Mouse (Mus musculus): ENCODE results near the gene Hoxd4.

The Hoxd4 gene

GRCm38 (mm10) chr2:74679980-74680379 lies 31.7 kb upstream of the Hoxd4 start:
- DNase-seq = no peak

- no peak for DNase-seq
Observed at GRCm38 (mm10) chr2:74680561-74681398, 30.9 kb upstream of the Hoxd4 start.

GRCm38 (mm10) chr2:74681594-74682531 lies 29.9 kb upstream of the Hoxd4 start:
- no peak for DNase-seq

GRCm38 (mm10) chr2:74682796-74683195 lies 28.9 kb upstream of the Hoxd4 start:
- DNase-seq = no peak

- no peak for DNase-seq
Observed at GRCm38 (mm10) chr2:74683471-74683951, 28.2 kb upstream of the Hoxd4 start.

GRCm38 (mm10) chr2:74684106-74684505 lies 27.6 kb upstream of the Hoxd4 start:
- DNase-seq = no peak

- DNase-seq = no peak
Observed at GRCm38 (mm10) chr2:74685059-74685603, 26.6 kb upstream of the Hoxd4 start.

GRCm38 (mm10) chr2:74686301-74686987 lies 25.3 kb upstream of the Hoxd4 start:
- peak; percentile 34 for DNase-seq

GRCm38 (mm10) chr2:74686988-74687697 lies 24.6 kb upstream of the Hoxd4 start:
- DNase-seq = no peak

GRCm38 (mm10) chr2:74687698-74688555 lies 23.8 kb upstream of the Hoxd4 start:
- DNase-seq = no peak

- no peak for DNase-seq
Observed at GRCm38 (mm10) chr2:74688795-74689573, 22.7 kb upstream of the Hoxd4 start.

GRCm38 (mm10) chr2:74689574-74690337 lies 22.0 kb upstream of the Hoxd4 start:
- no peak for DNase-seq

- DNase-seq = no peak
Observed at GRCm38 (mm10) chr2:74690338-74690716, 21.4 kb upstream of the Hoxd4 start.

GRCm38 (mm10) chr2:74691022-74691951 lies 20.4 kb upstream of the Hoxd4 start, which contains the start of gene Hoxd10:
Gene Hoxd10 (plus strand): TSS chr2:74691924.
- DNase-seq = no peak

GRCm38 (mm10) chr2:74691995-74692807 lies 19.5 kb upstream of the Hoxd4 start:
- DNase-seq = no peak

- no peak for DNase-seq
Observed at GRCm38 (mm10) chr2:74692808-74693431, 18.8 kb upstream of the Hoxd4 start.

- DNase-seq = no peak
Observed at GRCm38 (mm10) chr2:74693432-74693827, 18.3 kb upstream of the Hoxd4 start.

Data from thymus, postnatal 14 days (tissue).